Mouse (Mus musculus): ENCODE data around the gene Slc27a1.

Gene Slc27a1

GRCm38 (mm10) chr8:71604021-71604420 lies 35.3 kb downstream of the Slc27a1 start:
- CTCF ChIA-PET, result interaction anchor here in 3 of 4 experiments (0.6 to 2.7 kb wide), 8 partner anchors 26 to 81 kb away, joined by 3 to 21 read pairs (median 4); partner anchors contain the start of gene Slc27a1 (in 1 of the 3)
- POLR2A ChIA-PET, result interaction anchor here (0.9 to 5.3 kb wide), 29 partner anchors 8 to 140 kb away, joined by 3 to 88 read pairs (median 7); partner anchors contain the start of genes Pgls (in 3 of the 4), Colgalt1 (in 2 of the 4), Mrpl34 (in 2 of the 4) and Slc27a1 (in 2 of the 4)

- CTCF ChIA-PET, result interaction anchor here (0.5 to 3.0 kb wide), 25 partner anchors 9 to 116 kb away, joined by 3 to 19 read pairs (median 4); partner anchors contain the start of genes Mvb12a (in 1 of the 4), Pgls (in 1 of the 4), Slc27a1 (in 1 of the 4) and Tmem221 (in 1 of the 4)
Measured at GRCm38 (mm10) chr8:71610822-71611651, 42.4 kb downstream of the Slc27a1 start, which contains the start of gene Colgalt1. Gene Colgalt1, plus strand, starts transcription at chr8:71610998.

GRCm38 (mm10) chr8:71612141-71612540 lies 43.5 kb downstream of the Slc27a1 start:
- ChIA-PET CTCF (interaction anchor here (0.6 to 3.0 kb wide), 14 partner anchors 9 to 92 kb away, joined by 3 to 19 read pairs (median 4); partner anchors contain the start of gene Slc27a1 (in 1 of the 4)), POLR2A (interaction anchor here (0.7 to 10.3 kb wide), 46 partner anchors 8 to 715 kb away, joined by 3 to 177 read pairs (median 8); partner anchors contain the start of genes Slc27a1 (in 3 of the 4), Mrpl34 (in 2 of the 4), Pgls (in 2 of the 4) and Tmem221 (in 2 of the 4))

More at GRCm38 (mm10) chr8:71610822-71611651, 42.4 kb downstream of the Slc27a1 start, which contains the start of gene Colgalt1:
- POLR2A ChIA-PET, result interaction anchor here (0.6 to 10.3 kb wide), 84 partner anchors 7 to 1080 kb away, joined by 3 to 177 read pairs (median 5); partner anchors contain the start of genes Pgls (in 3 of the 4), Slc27a1 (in 3 of the 4), Tmem221 (in 3 of the 4) and Mrpl34 (in 2 of the 4)

GRCm38 (mm10) chr8:71613418-71613817 lies 44.7 kb downstream of the Slc27a1 start:
- ChIA-PET POLR2A (interaction anchor here in 3 of 4 experiments (0.8 to 10.3 kb wide), 16 partner anchors 10 to 153 kb away, joined by 3 to 177 read pairs (median 24); partner anchors contain the start of genes Pgls (in 1 of the 3), Slc27a1 (in 1 of the 3) and Tmem221 (in 1 of the 3)), CTCF (interaction anchor here in 2 of 4 experiments (0.6 to 1.8 kb wide), 3 partner anchors 42 to 51 kb away, joined by 3 to 5 read pairs (median 4); no protein-coding TSS in a partner anchor)

- ChIA-PET POLR2A (interaction anchor here (0.6 to 2.4 kb wide), 12 partner anchors 8 to 684 kb away, joined by 3 to 16 read pairs (median 6); partner anchors contain the start of gene Colgalt1 (in 3 of the 4)), CTCF (interaction anchor here in 1 of 4 experiments (0.8 kb wide), 1 partner anchor 24 kb away, joined by 3 read pairs; no protein-coding TSS in a partner anchor)
Measured at GRCm38 (mm10) chr8:71619786-71620185, 51.1 kb downstream of the Slc27a1 start.

GRCm38 (mm10) chr8:71625088-71625487 lies 56.4 kb downstream of the Slc27a1 start:
- POLR2A ChIA-PET, result interaction anchor here in 3 of 4 experiments (0.5 to 10.0 kb wide), 5 partner anchors 11 to 327 kb away, joined by 6 to 177 read pairs (median 84); partner anchors contain the start of genes Colgalt1 (in 2 of the 3) and Slc27a1 (in 1 of the 3)
- CTCF ChIA-PET, result no interaction called here

GRCm38 (mm10) chr8:71626753-71627152 lies 58.1 kb downstream of the Slc27a1 start:
- ChIA-PET CTCF (interaction anchor here (0.7 to 2.0 kb wide), 6 partner anchors 16 to 61 kb away, joined by 3 to 8 read pairs (median 4); no protein-coding TSS in a partner anchor), POLR2A (interaction anchor here in 3 of 4 experiments (1.0 to 10.0 kb wide), 11 partner anchors 13 to 222 kb away, joined by 3 to 177 read pairs (median 5); partner anchors contain the start of genes Colgalt1 (in 3 of the 3), Jak3 (in 1 of the 3) and Slc27a1 (in 1 of the 3))

- POLR2A ChIA-PET, result interaction anchor here in 3 of 4 experiments (0.6 to 10.0 kb wide), 20 partner anchors 14 to 222 kb away, joined by 3 to 177 read pairs (median 9); partner anchors contain the start of genes Colgalt1 (in 3 of the 3), Slc27a1 (in 2 of the 3), Mvb12a (in 1 of the 3) and Unc13a (in 1 of the 3)
- CTCF ChIA-PET, result interaction anchor here in 3 of 4 experiments (1.0 to 4.8 kb wide), 7 partner anchors 16 to 119 kb away, joined by 3 to 30 read pairs (median 5); partner anchors contain the start of gene Colgalt1 (in 1 of the 3)
Measured at GRCm38 (mm10) chr8:71627265-71628099, 58.8 kb downstream of the Slc27a1 start.

GRCm38 (mm10) chr8:71628396-71629095 lies 59.9 kb downstream of the Slc27a1 start:
- CTCF ChIA-PET, result interaction anchor here (0.6 to 4.8 kb wide), 20 partner anchors 12 to 611 kb away, joined by 3 to 30 read pairs (median 4); partner anchors contain the start of genes Colgalt1 (in 2 of the 4), Abhd8 (in 1 of the 4), Ap1m1 (in 1 of the 4) and Mrpl34 (in 1 of the 4)
- POLR2A ChIA-PET, result interaction anchor here (0.6 to 10.0 kb wide), 59 partner anchors 8 to 936 kb away, joined by 3 to 177 read pairs (median 7); partner anchors contain the start of genes Colgalt1 (in 4 of the 4), Fcho1 (in 2 of the 4), Slc27a1 (in 2 of the 4) and Tmem221 (in 2 of the 4)

- CTCF ChIA-PET, result interaction anchor here (0.5 to 4.8 kb wide), 29 partner anchors 13 to 611 kb away, joined by 3 to 30 read pairs (median 4); partner anchors contain the start of genes Colgalt1 (in 2 of the 4), Abhd8 (in 1 of the 4), Ap1m1 (in 1 of the 4) and Mrpl34 (in 1 of the 4)
Measured at GRCm38 (mm10) chr8:71629096-71629697, 60.5 kb downstream of the Slc27a1 start.

GRCm38 (mm10) chr8:71629781-71630212 lies 61.1 kb downstream of the Slc27a1 start:
- CTCF ChIA-PET, result interaction anchor here (0.5 to 4.8 kb wide), 35 partner anchors 13 to 1815 kb away, joined by 3 to 30 read pairs (median 4); partner anchors contain the start of genes Colgalt1 (in 3 of the 4), Tmem221 (in 2 of the 4), Abhd8 (in 1 of the 4) and Mrpl34 (in 1 of the 4)
- POLR2A ChIA-PET, result interaction anchor here (0.5 to 10.0 kb wide), 82 partner anchors 9 to 929 kb away, joined by 3 to 177 read pairs (median 5); partner anchors contain the start of genes Colgalt1 (in 4 of the 4), Mvb12a (in 2 of the 4), Pgls (in 2 of the 4) and Slc27a1 (in 2 of the 4)

More at GRCm38 (mm10) chr8:71629096-71629697, 60.5 kb downstream of the Slc27a1 start:
- POLR2A ChIA-PET, result interaction anchor here (0.5 to 10.0 kb wide), 84 partner anchors 9 to 935 kb away, joined by 3 to 177 read pairs (median 4); partner anchors contain the start of genes Colgalt1 (in 4 of the 4), Fcho1 (in 2 of the 4), Pgls (in 2 of the 4) and Slc27a1 (in 2 of the 4)

- ChIA-PET POLR2A (interaction anchor here in 3 of 4 experiments (0.8 to 10.0 kb wide), 39 partner anchors 8 to 703 kb away, joined by 3 to 177 read pairs (median 8); partner anchors contain the start of genes Colgalt1 (in 3 of the 3), Pgls (in 3 of the 3), Mvb12a (in 2 of the 3) and Slc27a1 (in 2 of the 3)), CTCF (interaction anchor here (0.8 to 4.8 kb wide), 14 partner anchors 19 to 189 kb away, joined by 3 to 30 read pairs (median 6); partner anchors contain the start of genes Tmem221 (in 2 of the 4) and Colgalt1 (in 1 of the 4))
Measured at GRCm38 (mm10) chr8:71630761-71631160, 62.1 kb downstream of the Slc27a1 start.

GRCm38 (mm10) chr8:71631897-71632296 lies 63.2 kb downstream of the Slc27a1 start:
- POLR2A ChIA-PET, result interaction anchor here in 2 of 4 experiments (1.0 to 10.0 kb wide), 14 partner anchors 9 to 73 kb away, joined by 3 to 177 read pairs (median 4); partner anchors contain the start of genes Colgalt1 (in 2 of the 2), Pgls (in 1 of the 2), Slc27a1 (in 1 of the 2) and Tmem221 (in 1 of the 2)
- CTCF ChIA-PET, result interaction anchor here in 2 of 4 experiments (0.6 to 4.8 kb wide), 5 partner anchors 29 to 137 kb away, joined by 3 to 30 read pairs (median 4); no protein-coding TSS in a partner anchor

GRCm38 (mm10) chr8:71633164-71633563 lies 64.5 kb downstream of the Slc27a1 start:
- ChIA-PET POLR2A (interaction anchor here in 2 of 4 experiments (0.9 to 8.4 kb wide), 11 partner anchors 20 to 73 kb away, joined by 3 to 125 read pairs (median 5); partner anchors contain the start of genes Colgalt1 (in 2 of the 2) and Pgls (in 2 of the 2)), CTCF (interaction anchor here in 3 of 4 experiments (1.2 to 1.8 kb wide), 4 partner anchors 32 to 74 kb away, joined by 3 to 7 read pairs (median 4); partner anchors contain the start of genes Slc27a1 (in 1 of the 3) and Tmem221 (in 1 of the 3))

Measured in embryonic stem cell, embryonic (primary cell).